Mouse (Mus musculus) cerebellum, adult 11 months (tissue): ENCODE data around the gene Zbtb37.
A peak's percentile ranks its signal among the peaks of the same experiment; 100 is the strongest.

Experiments
- DNase-seq: peaks from one replicate; pipeline ENCODE4 v3.0.0; 2022

Gene Zbtb37

GRCm38 (mm10) chr1:161034435-161035280 is at the start of gene Zbtb37:
TSS of gene Zbtb37 (minus strand) at chr1:161034849.
- peak; percentile 97 for DNase-seq

- no peak for DNase-seq
Observed at GRCm38 (mm10) chr1:161077243-161077642, 42.6 kb upstream of the Zbtb37 start.

- DNase-seq = no peak
Observed at GRCm38 (mm10) chr1:161076238-161076637, 41.6 kb upstream of the Zbtb37 start.

- no peak for DNase-seq
Observed at GRCm38 (mm10) chr1:161071272-161071620, 36.6 kb upstream of the Zbtb37 start.

- DNase-seq = peak; percentile 93
Observed at GRCm38 (mm10) chr1:161070352-161071271, 36.0 kb upstream of the Zbtb37 start, which contains the start of the genes Dars2 and Cenpl. TSS of gene Dars2 (minus strand) at chr1:161070658. TSS of gene Cenpl (plus strand) at chr1:161070713.

- no peak for DNase-seq
Observed at GRCm38 (mm10) chr1:161063351-161063750, 28.7 kb upstream of the Zbtb37 start.

GRCm38 (mm10) chr1:161057164-161057563 is 22.5 kb upstream of the Zbtb37 start:
- no peak for DNase-seq

GRCm38 (mm10) chr1:161046972-161047371 is 12.3 kb upstream of the Zbtb37 start:
- no peak for DNase-seq

GRCm38 (mm10) chr1:161041261-161042020 is 6.8 kb upstream of the Zbtb37 start:
- no peak for DNase-seq

- DNase-seq = no peak
Observed at GRCm38 (mm10) chr1:161040855-161041254, 6.2 kb upstream of the Zbtb37 start.

GRCm38 (mm10) chr1:161040426-161040770 is 5.7 kb upstream of the Zbtb37 start:
- DNase-seq = no peak

GRCm38 (mm10) chr1:161039741-161040425 is 5.2 kb upstream of the Zbtb37 start:
- no peak for DNase-seq

- no peak for DNase-seq
Observed at GRCm38 (mm10) chr1:161038968-161039721, 4.5 kb upstream of the Zbtb37 start.

GRCm38 (mm10) chr1:161038004-161038403 is 3.4 kb upstream of the Zbtb37 start:
- DNase-seq = no peak

GRCm38 (mm10) chr1:161037599-161037998 is 3.0 kb upstream of the Zbtb37 start:
- no peak for DNase-seq

- DNase-seq = no peak
Observed at GRCm38 (mm10) chr1:161037026-161037425, 2.4 kb upstream of the Zbtb37 start.

- DNase-seq = no peak
Observed at GRCm38 (mm10) chr1:161036411-161036841, 1.8 kb upstream of the Zbtb37 start.

- peak; percentile 27 for DNase-seq
Observed at GRCm38 (mm10) chr1:161035786-161036404, 1.2 kb upstream of the Zbtb37 start.

GRCm38 (mm10) chr1:161035281-161035785 is 684 bp upstream of the Zbtb37 start:
- DNase-seq = no peak

GRCm38 (mm10) chr1:161033856-161034434 is 704 bp downstream of the Zbtb37 start:
- no peak for DNase-seq
